Mouse (Mus musculus): ENCODE results near the gene Chodl.

Gene Chodl

GRCm38 (mm10) chr16:78930382-78931286, at the start of gene Chodl:
Chodl (plus strand) TSS chr16:78930948.
- DNase-seq (ENCODE audit: low read depth, low spot score) = no peak

- no peak for DNase-seq (ENCODE audit: low read depth, low spot score)
Measured at GRCm38 (mm10) chr16:78922644-78923043, 8.1 kb upstream of the Chodl start.

- no peak for DNase-seq (ENCODE audit: low read depth, low spot score)
Measured at GRCm38 (mm10) chr16:78931287-78932025, 708 bp downstream of the Chodl start.

GRCm38 (mm10) chr16:78934298-78934697, 3.5 kb downstream of the Chodl start:
- no peak for DNase-seq (ENCODE audit: low read depth, low spot score)

GRCm38 (mm10) chr16:78937755-78938154, 7.0 kb downstream of the Chodl start:
- DNase-seq (ENCODE audit: low read depth, low spot score) = no peak

GRCm38 (mm10) chr16:78950359-78950758, 19.6 kb downstream of the Chodl start:
- DNase-seq (ENCODE audit: low read depth, low spot score) = no peak

GRCm38 (mm10) chr16:78957434-78957833, 26.7 kb downstream of the Chodl start:
- DNase-seq (ENCODE audit: low read depth, low spot score) = no peak

- DNase-seq (ENCODE audit: low read depth, low spot score) = peak; percentile 12
Measured at GRCm38 (mm10) chr16:78969091-78969731, 38.5 kb downstream of the Chodl start.

GRCm38 (mm10) chr16:78974099-78974498, 43.4 kb downstream of the Chodl start:
- DNase-seq (ENCODE audit: low read depth, low spot score) = no peak

GRCm38 (mm10) chr16:78976384-78976783, 45.6 kb downstream of the Chodl start:
- no peak for DNase-seq (ENCODE audit: low read depth, low spot score)

Measured in CD4-positive, CD25-positive, alpha-beta regulatory T cell, adult 2 months (primary cell).